Mouse (Mus musculus) spleen, adult 2 months (tissue): ENCODE data around the gene Ebf4. TPM values are rescaled to one million over a fixed set of nuclear protein-coding genes. Genes with fewer than 3 reads are reported as not detected.

Experiments used
- DNase-seq, 2 experiments: peaks; one replicate each; pipeline versions ENCODE4 v3.0.0 to v3.0.0-alpha.2; 2012 to 2021; ENCODE audit warnings: low spot score in 2 of 2, low read depth in 1 of 2
- H3K27ac ChIP-seq: fragments of 200-500 bp; 2 replicates; pipeline ENCODE4 v1.5.1; 2012; ENCODE audit warnings: low read length, inconsistent platforms; ENCODE audit not compliant: insufficient read depth
- H3K27me3 ChIP-seq: fragments of 200-500 bp; 2 replicates; pipeline ENCODE4 v1.6.1; 2012; ENCODE audit warnings: mild to moderate bottlenecking, moderate library complexity, low read length, inconsistent platforms; ENCODE audit not compliant: control insufficient read depth, insufficient read depth
- H3K36me3 ChIP-seq: fragments of 200-500 bp; 2 replicates; pipeline ENCODE4 v1.6.1; 2012; ENCODE audit warnings: mild to moderate bottlenecking, low read length, inconsistent platforms; ENCODE audit not compliant: control insufficient read depth, insufficient read depth
- H3K4me1 ChIP-seq: fragments of 200-500 bp; 2 replicates; pipeline ENCODE4 v1.6.1; 2011; ENCODE audit warnings: inconsistent platforms; ENCODE audit not compliant: control insufficient read depth, insufficient read depth, insufficient read length
- H3K4me3 ChIP-seq: fragments of 200-500 bp; 2 replicates; pipeline ENCODE4 v1.5.1; 2011; ENCODE audit warnings: mild to moderate bottlenecking, inconsistent platforms; ENCODE audit not compliant: insufficient read depth, insufficient read length; ENCODE audit errors: extremely low read depth
- CTCF ChIP-seq: fragments of 200-500 bp; IDR thresholded peaks from 2 replicates; pipeline ENCODE4 v1.5.1; 2011; ENCODE audit warnings: mild to moderate bottlenecking, inconsistent platforms; ENCODE audit not compliant: insufficient read depth, insufficient read length, insufficient replicate concordance; ENCODE audit errors: extremely low read depth
- POLR2A ChIP-seq: fragments of 200-500 bp; IDR thresholded peaks from 2 replicates; pipeline ENCODE4 v1.6.1; 2011; ENCODE audit warnings: low read depth, low read length, inconsistent platforms
- WGBS: fragments of 180-500 bp; shearing (Covaris S2); methylation state at CpG from one replicate; pipeline ENCODE4 v1.1.7; 2018; 5-methylcytosine and 5-hydroxymethylcytosine counted together
- polyA plus RNA-seq: library from polyadenylated mRNA; depleted of rRNA; stranded (reverse); fragments of >200 nt; gene quantifications from 2 replicates; pipeline ENCODE4 v1.2.3, GENCODE M21; 2012

Ebf4 gene
- polyA plus RNA-seq, 1 experiment: 1.5 TPM

- Histone ChIP-seq H3K4me3 (peak overlapping the region; percentile 44; the same call in 1 of the 2 replicates), H3K27ac (no peak overlapping the region), H3K4me1 (peaks cover 6% of the 10 kb centered on the region; the same call in 1 of the 2 replicates), H3K36me3 (no peaks in the 10 kb centered on the region), H3K27me3 (peaks cover 20% of the 10 kb centered on the region)
- TF ChIP-seq POLR2A (no peak), CTCF (no peak)
- no peak for DNase-seq
- 18% methylated on average over 20 of the region's 20 CpGs for WGBS
Measured at GRCm38 (mm10) chr2:130294218-130294935, 592 bp upstream of the Ebf4 start.

- Histone ChIP-seq H3K27me3 (peaks cover 21% of the 10 kb centered on the region), H3K4me3 (peak overlapping the region; percentile 28; the same call in 1 of the 2 replicates), H3K36me3 (no peaks in the 10 kb centered on the region), H3K27ac (no peak overlapping the region), H3K4me1 (peaks cover 6% of the 10 kb centered on the region; the same call in 1 of the 2 replicates)
- no peak for TF ChIP-seq POLR2A
- no peak for TF ChIP-seq CTCF
- peak in 1 of 2 experiments; percentile 24 for DNase-seq
- WGBS: 2% methylated on average over 69 of the region's 99 CpGs
Measured at GRCm38 (mm10) chr2:130295331-130296133, 563 bp downstream of the Ebf4 start.

DNA sequence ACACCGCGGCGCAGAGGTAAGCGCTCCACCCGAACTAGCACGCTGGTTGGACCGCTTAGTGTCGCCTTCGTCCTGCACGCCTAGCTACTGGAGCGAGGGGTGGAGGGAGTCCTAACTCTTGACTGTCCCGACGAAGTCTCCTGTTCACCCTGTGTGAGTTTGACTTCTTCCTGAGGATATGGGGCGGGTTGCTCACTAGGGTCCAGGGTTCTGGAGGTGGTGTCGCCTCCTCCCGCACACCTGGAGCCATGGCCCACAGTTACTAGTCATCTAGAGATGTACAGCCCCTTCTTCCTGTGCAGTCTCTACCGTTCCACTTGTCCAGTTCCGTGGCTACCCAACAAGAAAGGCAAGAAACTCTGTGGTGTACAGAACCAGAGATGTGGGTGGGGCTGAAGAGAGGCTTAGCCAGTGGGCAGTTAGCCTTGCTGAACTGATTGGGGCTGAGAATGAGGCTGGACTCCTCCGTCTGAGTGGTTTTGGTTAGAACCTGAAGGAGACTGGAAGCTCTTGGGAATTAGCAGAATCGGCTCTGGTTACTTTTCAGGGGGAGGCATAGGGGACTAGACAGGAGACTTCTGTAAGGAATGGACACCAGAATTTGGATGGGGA, 1.3 kb downstream of the Ebf4 start:
- TF ChIP-seq CTCF: no peak
- TF ChIP-seq POLR2A: no peak
- peaks cover 6% of the 10 kb centered on the region; the same call in 1 of the 2 replicates for H3K4me1 ChIP-seq
- H3K27me3 ChIP-seq: peaks cover 21% of the 10 kb centered on the region
- 10% methylated on average over 20 of the region's 20 CpGs for WGBS
- no peak for DNase-seq
- H3K36me3 ChIP-seq: no peaks in the 10 kb centered on the region
- H3K27ac ChIP-seq: no peak overlapping the region
- H3K4me3 ChIP-seq: no peak overlapping the region

- 82% methylated on average over 9 of the region's 9 CpGs for WGBS
- H3K27me3 ChIP-seq: peaks cover 21% of the 10 kb centered on the region
- H3K27ac ChIP-seq: no peak overlapping the region
Measured at GRCm38 (mm10) chr2:130297580-130297979, 2.6 kb downstream of the Ebf4 start.

DNA sequence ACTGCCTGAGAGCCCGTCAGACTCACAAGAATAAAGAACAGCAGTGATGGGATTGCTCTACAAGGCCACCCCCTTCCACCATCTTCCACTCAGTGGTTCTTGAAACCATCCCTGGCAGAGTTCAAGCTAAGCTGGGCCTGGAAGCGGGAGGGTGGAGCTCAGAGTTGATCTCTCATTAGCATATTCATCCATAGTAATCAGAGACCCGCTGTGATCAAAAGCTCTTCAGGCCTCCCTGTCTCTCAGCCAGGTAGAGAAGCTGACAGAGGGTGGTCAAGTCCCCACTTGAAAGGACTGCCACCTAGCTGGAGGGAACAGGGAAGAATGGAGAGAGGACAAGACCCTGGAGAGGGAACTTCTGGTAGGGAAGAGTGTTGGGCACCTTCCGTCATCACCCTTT, 8.0 kb downstream of the Ebf4 start:
- Histone ChIP-seq H3K36me3 (no peaks in the 10 kb centered on the region), H3K27ac (no peak overlapping the region), H3K4me1 (no peaks in the 10 kb centered on the region), H3K27me3 (0 out of 2 replicates have a peak, but pooled peaks cover 1% of the 10 kb centered on the region), H3K4me3 (no peak overlapping the region)
- DNase-seq: no peak
- 78% methylated on average over 4 of the region's 4 CpGs for WGBS
- TF ChIP-seq CTCF: no peak
- no peak for TF ChIP-seq POLR2A

More at GRCm38 (mm10) chr2:130297580-130297979, 2.6 kb downstream of the Ebf4 start:
- TF ChIP-seq CTCF (no peak), POLR2A (no peak)
- no peak for DNase-seq
- Histone ChIP-seq H3K36me3 (no peaks in the 10 kb centered on the region), H3K4me3 (no peak overlapping the region), H3K4me1 (peaks cover 6% of the 10 kb centered on the region; the same call in 1 of the 2 replicates)

DNA sequence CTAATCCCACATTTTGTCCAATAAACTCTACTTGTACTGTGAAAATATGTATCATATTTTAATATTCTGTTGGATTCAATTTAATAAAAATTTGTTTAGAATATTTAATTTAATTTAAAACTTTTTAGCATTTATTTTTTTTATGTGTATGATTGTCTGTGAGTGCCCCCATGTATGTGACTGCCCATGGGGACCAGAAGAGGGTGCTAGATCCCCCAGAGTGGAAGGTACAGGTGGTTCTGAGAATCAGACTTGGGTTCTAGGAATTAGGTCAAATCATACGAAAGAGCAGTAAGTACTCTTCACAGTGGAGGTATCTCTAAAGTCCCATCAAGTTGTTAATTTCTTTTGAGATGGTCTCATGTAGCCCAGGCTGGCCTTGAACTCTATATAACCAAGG, 32.1 kb downstream of the Ebf4 start:
- WGBS: 50% methylated on average over 1 of the region's 1 CpGs
- H3K27ac ChIP-seq: no peak overlapping the region
- H3K4me3 ChIP-seq: no peak overlapping the region
- no peaks in the 10 kb centered on the region for H3K4me1 ChIP-seq
- H3K27me3 ChIP-seq: no peaks in the 10 kb centered on the region; the same call in 1 of the 2 replicates
- DNase-seq: no peak
- H3K36me3 ChIP-seq: no peaks in the 10 kb centered on the region
- TF ChIP-seq CTCF: no peak
- no peak for TF ChIP-seq POLR2A
